Mouse (Mus musculus) heart, adult 11 months (tissue): ENCODE measurements at regions not wholly inside any gene's neighbourhood (a gene's known extent, or its start where the extent isn't known, plus 50 kb on each side); places are given as distances from the start of the nearest gene placed in this dataset.
A peak's percentile ranks its signal among the peaks of the same experiment; 100 is the strongest.

ENCODE experiments used
- DNase-seq: peaks from one replicate; pipeline ENCODE4 v3.0.0; 2022

DNA sequence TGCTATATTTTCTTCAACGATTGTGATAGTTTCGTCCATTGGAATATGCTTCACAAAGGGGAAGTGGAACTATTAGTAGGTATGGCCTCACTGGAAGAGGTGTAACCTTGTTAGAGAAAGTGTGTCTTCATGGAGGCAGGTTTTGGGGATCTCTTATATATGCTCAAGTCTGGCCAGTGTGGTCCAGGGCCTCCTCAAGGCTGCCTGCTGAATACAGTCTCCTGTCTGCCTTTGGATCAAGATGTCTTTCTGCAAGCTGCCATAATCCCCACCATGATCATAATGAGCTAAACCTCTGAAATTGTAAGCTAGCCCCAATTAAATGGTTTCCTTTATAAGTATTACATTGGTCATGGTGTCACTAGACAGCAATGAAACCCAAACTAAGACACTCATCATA is 384.3 kb downstream of the Btbd3 start:
- DNase-seq = no peak

DNA sequence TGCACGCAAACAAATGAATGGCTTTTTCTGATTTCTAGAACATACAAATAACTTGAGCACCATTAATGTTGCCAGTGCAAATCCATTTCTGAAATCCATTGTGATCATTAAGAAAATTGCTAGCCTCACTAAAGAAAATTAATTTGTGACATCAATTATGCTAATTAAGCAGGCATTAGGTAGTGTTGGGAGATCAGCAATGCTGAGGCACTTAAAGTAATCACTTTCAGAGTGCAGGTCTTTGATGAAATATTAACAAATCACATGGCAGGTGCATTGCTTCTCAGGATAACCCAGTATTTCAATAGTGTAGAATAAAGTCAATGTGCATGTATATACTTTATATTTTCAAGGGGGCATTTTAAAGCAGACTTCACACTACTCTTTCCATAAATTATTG is 385.0 kb downstream of the Btbd3 start:
- DNase-seq = no peak

DNA sequence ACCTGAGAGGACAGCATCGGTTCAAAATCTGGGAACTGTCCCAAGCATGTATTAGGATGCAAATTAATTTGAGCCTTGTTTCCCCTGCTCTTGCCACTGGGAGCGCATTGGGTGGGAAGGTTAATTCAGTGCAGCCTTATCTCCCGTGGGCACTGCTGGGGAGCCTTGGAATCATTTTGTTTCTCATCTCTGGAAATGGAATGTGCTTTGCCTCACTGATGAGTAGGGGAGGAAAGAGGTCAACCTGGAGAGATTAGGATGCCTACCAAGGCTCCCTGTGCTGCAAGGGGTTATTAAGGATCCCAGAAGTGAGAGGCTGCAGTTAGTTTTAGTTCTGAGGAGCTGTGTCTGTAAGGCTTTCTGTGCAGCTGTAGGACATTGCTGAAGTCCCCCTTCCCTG is 392.3 kb downstream of the Btbd3 start:
- peak; percentile 55 for DNase-seq

DNA sequence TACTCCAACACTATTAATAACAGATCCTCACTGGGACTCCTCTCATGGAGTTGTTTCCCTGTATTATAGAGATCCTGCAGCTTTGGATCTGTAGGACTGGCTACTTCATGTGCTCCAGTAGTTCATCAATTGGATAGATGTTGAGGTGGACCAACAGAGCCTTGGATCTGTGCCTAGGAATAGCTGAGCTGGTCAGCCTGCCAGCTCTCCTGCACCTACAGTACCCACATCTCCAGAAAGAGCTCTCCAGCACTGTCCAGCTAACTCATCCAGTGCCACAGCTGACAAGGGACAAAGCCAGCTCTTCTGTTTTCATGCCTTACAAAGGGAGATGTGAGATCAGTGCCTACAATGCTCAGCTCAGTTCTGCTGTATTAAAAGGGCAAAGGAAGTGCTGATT is 403.0 kb downstream of the Btbd3 start:
- DNase-seq = peak; percentile 40

DNA sequence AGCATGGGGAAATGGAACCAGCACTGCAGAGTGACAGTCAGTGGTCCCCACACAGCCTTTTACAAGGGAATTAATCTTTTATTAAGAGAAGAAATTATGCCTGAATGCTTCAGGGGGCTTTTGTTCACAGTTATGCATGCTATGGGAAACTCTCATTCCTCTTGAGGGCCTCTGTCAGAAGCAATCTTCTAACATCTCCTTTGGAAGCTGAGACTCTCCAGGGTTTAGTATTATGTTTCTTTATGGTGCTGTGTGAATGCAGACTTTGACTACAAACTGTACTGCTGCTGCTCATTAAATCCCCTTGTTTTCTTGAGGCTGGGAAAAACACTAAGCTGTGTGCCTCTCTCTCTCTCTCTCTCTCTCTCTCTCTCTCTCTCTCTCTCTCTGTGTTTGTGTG is 413.9 kb downstream of the Btbd3 start:
- DNase-seq = no peak

DNA sequence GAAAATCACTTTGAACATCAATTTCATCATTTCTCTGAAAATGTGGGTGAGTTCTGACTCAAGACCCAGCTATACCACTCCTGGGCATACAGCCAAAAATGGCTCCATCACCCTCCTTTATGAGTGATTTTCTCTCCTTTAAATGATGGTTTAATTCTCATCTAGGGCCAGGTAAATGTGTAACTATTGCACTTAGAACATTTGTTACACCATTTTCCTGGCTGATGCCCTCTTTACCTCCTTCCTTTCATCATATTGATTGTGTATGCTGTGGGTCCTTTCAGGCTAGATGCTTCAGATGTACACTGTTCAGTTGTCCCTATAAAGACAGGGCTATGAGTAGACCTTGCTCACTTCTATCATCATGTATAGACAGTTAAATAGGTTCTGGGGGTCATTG is 418.4 kb downstream of the Btbd3 start:
- no peak for DNase-seq

DNA sequence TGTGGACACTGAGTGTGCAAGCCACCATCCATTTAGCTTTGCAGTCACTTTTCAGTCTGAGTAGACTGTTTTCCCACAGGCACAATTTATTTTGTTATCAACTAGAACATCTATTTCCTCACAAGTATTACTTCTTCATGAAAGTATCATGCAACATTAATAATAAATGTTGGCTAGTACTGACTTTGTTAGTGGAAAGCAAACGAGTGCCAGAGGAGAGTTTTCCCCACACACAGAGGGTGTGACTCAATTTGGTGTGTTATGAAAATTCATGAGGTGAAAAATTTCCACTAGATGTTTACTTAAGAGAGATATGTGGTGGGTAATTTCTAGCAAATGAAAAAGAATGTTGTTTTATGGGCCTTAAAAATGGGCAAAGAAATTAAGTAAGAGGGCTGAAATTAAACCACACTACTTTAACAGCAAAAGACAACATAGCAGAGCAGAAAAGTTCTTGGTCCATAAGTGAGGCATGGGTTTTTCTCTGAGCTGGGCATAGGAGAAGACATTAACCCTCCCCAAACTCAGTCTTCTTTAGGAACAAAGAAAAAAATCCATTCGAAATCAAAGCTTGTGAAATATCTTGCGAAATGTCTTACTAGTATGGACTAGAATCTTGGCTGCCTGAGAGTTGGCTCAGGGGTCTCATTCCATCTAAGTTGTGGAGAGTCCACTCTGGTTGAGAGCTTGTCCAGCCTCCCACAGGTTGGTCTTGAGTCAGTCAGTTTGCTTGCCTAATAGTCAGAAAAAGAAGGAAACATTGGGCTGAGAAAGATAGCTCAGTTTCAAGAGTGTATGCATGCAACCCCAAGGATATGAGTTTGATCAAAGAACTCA is 419.1 kb downstream of the Btbd3 start:
- no peak for DNase-seq

DNA sequence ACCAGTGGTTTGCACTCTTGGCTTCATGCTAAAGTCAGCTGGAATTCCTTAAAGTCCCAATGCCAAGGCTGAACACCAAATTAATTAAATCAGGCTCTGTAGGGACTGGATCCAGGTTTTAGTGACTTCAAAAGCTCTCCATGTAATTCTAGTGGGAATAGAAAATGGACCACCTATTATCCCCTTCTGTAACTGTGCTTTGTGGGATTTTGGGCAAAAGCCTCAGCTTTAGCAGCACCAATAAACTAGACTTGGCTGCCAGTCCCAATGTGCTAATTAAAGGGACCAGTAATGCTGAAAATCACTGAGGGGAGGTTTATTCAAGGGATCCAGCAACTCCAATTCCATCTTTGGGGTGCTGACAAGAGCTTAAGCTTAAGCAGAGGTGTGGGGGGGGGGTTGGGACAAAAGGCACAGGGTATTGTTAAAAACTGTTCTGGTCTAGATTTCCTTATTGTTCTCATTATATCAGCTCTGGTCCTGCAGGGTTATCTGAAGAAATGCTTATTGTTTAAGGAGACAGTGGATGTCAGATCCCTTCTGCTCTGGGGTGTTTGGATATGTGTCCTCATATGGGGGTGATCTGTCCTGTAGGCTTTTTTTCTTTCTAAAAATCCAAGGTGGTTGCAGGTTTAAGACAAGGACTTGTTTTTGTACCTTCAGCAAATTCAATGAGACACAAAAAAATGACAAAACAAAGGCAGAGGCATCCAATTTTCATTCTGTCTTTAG is 431.9 kb downstream of the Btbd3 start:
- no peak for DNase-seq

DNA sequence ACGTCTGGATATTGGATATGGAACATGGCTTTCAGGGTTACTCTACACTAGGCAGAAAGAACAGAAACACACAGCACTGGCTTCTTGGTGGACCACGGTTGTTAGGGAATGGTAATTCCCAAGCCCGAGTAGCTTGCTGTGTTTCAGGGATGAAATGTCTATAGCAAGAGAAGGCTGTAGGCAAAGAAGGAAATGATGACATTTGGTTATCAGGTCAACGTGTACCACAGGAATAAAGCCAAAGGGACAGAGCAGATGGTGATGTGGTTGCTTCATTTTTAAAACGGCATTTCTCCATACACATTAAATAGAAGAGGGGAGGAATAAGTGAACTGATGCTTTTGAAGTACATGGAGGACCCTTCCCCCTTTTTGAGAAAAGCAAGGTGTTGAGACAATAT is 433.1 kb downstream of the Btbd3 start:
- no peak for DNase-seq

DNA sequence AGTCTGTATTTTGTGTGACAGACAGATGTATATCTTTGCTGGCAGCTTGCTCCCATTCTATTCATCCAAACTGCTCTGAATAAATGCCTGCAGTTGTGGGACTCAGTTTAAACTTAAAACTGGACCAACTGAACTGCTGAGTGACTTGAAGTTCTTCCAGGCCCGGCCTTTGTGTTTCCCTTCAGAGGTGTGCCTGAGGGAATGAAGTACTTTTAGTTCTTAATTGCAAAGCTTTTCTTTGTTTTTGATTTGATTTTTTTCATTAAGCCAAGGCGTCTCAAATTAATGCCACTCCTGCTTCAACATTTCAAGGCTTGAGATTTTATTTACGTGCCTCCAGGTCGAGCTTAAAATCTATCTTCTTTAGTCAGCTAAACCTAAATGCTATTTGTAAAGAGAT is 446.4 kb downstream of the Btbd3 start:
- no peak for DNase-seq

DNA sequence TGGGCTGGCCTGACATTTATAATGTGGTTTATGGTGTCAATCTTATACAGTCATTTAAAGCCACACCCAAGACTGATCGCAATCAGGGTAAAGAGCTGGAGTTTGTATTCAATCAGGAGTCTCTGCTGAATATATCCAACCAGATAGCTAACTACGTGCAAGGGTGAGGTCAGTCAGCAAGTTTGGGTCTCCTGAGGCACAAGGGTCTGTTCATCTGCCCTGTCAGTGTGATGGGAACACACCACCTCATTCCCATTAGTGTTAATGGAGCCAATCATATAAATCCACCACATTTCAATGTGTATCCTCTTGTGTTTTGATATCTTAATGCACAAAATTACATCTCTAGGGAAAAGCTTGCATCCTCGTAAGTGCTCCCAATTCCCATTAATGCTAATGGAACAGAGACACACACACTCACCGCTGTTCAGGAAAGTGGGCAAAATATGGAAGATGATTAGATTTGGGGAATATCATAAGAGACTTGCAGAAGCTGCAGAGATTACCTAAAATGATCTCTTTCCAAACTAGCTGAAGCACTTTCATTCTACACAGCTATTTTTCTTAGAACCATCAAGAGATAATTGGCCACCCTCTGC is 447.7 kb downstream of the Btbd3 start:
- no peak for DNase-seq

DNA sequence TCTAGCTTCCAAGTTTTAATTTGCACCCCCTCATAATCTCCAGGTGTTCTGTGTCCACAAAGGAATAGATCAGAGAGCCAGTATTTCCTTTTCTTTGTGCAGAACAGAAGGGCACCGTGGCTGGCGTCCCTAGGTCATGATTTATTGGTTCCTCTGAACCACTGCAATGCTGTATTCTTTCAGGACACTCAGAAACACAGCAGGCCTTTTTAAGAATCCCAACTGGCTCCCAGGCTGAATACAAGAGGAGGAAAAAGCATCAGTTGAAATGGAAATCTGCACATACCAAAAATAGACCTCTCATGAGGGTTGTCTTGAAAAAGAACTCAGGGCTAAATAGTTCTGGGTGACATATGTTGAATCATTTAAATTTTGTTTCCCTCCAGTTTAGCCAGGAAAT is 452.4 kb downstream of the Btbd3 start:
- no peak for DNase-seq

DNA sequence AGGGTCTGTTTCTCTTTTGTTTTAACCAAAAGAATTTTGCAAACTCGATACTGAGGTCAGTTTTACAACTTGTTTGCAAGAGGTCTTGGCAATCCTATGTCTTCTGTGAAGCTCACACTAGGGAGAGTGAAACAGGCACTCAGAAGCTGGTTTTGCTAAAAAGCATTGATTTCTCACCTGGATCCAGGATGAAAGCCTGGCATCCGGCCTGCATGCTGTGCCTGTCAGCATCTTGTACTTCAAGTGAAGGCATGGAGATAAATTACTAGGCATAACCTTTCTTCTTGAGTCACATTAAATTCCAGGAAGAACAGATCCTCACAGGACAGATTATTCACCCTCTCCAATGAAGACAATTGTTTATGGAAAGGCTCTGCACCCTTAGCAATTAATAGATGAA is 477.5 kb downstream of the Btbd3 start:
- DNase-seq = no peak

DNA sequence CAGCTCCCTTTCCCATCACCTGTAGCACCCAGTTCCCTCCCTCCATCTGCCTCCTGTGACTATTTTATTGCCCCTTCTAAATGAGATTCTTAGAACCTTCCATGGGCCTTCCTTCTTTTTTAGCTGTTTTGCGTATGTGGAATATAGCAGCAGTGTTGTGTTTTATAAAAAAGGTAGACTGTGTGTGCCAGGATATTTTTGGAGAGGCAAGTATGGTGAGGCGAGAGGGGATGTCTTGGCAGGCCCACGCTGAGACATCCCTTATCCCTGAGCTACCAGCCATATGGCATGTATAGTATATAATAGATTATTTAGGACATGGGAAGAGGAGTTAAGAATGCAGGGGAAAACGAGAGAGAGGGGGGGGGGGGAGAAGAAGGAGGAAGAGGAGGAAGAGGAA is 488.4 kb downstream of the Btbd3 start:
- DNase-seq = no peak

DNA sequence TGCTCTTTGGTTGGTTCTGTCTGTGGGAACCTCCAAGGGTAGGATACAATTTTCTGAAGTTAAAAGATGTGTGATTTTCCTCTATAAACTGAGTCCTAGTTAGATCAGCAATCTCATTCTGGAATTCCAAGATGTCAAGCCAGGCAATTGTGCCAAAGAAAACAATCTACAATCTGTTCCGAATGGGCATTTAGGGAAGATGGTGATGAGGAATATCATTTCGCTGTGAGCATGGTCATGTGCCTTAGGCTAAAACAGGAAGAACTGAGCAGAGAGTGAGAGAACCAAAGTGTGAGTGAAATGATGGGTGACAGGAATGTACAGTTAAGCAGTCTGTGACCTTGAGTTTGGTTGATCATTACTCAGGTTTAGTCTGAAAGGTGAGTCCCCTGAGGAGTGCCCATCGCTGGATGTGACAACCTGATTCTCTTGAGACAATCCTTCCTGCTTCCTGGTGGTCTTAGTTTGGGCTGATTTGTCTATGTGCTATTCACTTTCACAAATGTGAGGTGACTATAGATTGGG is 504.1 kb downstream of the Btbd3 start:
- DNase-seq = no peak

DNA sequence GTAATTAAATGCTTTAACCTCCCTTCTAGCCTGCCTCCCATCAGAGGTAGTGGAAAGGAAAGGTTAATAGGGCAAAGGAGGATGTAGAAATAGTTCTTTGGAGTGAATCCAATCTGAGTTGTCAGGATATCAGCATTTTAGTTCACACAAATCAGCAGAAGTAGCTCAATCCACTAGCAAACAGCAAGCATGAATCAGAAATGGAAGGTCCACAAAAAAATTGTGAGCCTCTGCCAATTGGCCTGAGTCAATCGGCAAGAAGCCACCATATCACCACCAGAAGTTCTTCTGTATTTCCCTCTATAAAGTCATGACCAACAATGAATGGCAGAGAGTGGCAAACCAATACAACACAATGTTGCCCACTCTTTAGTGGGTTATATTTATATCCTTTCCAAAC is 505.0 kb downstream of the Btbd3 start:
- DNase-seq = no peak

DNA sequence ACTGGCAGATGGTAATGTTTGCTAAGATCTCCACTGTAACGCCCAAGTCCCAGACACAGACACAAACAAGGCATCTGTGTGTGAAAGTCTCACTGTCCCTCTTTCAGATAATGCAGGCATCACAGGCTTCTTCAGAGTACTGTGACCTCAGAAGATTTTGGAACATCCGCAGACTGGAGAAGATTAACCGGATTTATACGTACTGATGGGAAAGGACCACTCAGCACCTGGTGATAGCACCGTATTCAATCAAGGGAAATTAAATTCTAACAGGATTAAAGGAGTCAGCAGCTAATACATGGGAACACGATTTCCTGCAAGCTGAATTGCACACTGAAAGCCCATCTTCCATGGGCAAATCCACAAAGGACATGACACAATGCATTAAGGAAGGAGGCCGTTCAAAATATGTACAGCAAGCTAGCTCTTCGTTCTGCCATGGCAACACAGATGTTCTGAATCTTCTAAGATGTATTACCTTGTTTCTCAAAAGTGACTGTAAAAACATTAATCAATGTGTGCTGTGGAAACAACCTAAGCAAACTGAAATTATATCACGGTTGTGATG is 510.0 kb downstream of the Btbd3 start:
- DNase-seq = peak; percentile 49

DNA sequence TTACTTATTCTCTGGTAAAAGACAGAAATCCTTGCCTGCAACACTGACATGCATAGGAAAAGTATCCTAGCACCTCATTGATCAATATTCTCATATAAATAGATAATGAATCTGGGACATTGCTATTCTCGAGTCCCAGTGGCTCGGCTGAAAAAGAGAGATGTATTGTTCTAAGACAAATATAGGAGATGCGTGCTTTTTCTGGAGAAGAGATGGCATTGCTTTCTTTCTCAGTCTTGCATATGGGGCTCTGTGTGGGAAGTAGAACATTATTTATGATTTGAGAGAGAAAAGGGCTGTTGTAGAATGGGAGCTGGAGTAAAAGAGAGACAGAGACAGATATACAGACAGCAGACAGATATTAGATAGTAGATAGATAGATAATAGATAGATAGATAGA is 527.4 kb downstream of the Btbd3 start:
- DNase-seq = no peak

DNA sequence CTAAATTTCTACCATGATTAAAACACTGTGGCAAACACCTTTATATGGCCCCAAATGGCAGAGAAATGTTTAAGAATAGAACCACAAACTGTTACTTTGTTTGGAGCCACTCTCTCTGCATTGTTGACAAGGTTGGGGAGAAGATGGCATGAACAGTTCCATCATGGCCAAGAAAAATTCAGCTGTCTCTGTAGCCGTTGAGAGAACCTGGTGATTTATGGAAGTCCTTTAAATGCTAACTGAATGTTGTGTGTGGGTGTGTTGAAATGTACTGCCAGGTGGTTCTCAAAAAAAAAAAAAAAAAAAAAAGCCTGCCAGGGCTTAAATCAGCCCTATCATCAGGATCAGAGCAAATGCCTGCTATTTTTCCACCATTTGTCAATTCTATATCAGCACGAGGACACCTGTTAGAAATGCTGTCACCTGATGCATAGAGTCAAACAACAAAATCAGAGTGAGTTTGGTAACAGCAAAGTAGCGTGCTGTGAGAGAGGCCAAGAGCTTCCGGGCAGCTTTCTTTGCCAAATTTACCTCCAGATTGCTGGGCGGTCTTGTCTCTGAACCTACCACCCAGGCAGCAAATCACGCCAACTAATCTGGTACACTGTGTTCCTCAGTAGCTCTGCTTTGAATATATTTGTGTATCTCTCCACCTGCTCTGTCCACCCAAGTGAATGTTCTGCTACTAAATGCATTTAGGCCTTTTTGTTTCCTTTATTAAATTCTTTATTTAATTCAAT is 536.5 kb downstream of the Btbd3 start:
- DNase-seq = no peak

DNA sequence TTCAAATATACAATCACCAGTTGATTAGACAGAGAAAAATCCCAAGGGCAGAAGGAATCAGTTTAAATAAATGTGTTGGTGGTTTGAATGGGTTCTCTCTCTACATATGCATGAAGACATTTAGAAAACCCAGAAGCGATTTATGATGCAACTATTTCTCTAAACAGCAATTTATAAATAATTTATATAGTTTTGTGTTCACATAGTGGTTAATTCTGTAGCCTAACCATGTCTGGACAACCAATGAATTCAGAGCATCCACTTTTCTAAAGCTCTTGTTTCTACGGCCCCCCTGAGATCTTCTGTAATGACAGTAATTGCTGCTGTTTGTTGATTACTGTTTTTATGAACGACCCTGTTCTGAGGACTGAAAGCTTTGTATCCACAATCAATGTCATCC is 549.8 kb downstream of the Btbd3 start:
- DNase-seq = no peak

DNA sequence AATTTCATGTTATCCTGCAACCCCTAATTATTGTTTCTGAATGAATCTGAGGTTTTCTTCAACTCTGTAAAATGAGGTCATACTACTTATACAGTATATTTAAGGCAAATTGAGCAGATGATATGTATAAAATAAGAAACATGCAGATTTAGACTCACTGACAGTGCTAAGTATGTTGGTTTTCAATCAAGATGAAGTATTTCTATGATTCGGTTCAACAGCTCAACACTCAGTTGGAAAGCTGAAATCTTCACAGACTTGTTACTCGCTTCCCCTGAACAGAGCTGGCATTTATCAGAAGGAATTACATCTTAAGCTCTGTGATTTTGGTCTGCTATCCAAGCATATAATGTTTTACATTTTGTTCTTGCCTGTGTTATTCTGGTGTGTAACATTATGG is 553.4 kb downstream of the Btbd3 start:
- no peak for DNase-seq

DNA sequence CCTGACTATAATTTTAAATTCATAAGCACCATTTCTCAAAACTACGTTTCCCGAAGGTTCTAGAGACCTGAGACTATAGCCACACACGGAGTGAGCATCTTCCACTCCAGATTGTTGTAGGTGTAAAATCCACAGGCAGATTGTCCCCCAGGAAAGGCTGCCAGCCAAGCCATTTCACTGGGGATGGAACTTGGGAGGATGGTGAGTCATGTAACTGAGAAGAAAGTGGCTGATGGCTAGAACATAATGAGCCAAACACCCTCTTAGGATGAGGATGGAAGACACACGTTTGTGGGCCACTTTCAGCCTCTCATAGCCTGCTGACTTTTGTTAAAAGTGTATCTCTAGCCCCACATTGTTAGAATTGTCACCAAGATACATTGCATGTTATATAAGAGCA is 564.1 kb downstream of the Btbd3 start:
- no peak for DNase-seq

DNA sequence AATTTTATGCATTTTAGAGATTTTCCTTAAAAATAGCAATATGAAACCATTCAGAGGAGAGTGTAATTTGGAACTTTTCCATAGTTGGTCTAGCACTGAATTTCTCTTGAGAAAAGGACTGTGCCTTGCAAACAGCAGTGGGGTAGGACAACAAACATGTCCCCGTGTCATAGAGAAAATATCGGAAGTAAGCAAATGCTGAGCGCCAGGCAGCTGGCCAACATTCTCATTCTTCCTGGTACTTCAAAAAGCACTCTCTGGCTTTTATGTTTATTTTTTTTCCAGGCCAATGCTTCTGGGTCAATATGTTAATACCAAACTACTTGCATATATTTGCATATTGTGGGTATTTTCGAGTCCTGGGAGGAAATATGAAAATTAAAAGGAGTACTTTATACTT is 568.5 kb downstream of the Btbd3 start:
- no peak for DNase-seq
